Mouse (Mus musculus) kidney, adult 11 months (tissue): ENCODE results near the gene Wipf2.
A peak's percentile ranks its signal among the peaks of the same experiment; 100 is the strongest.
"Not testable (repeated sequence)": the region's sequence is repeated elsewhere in the genome, so short reads cannot be mapped to it uniquely, and the experiment has no call there.

Experiments used
- DNase-seq: peaks from one replicate; pipeline ENCODE4 v3.0.0; 2022

The Wipf2 gene

GRCm38 (mm10) chr11:98933151-98933550, 69.7 kb downstream of the Wipf2 start:
- peak; percentile 74 for DNase-seq

DNA sequence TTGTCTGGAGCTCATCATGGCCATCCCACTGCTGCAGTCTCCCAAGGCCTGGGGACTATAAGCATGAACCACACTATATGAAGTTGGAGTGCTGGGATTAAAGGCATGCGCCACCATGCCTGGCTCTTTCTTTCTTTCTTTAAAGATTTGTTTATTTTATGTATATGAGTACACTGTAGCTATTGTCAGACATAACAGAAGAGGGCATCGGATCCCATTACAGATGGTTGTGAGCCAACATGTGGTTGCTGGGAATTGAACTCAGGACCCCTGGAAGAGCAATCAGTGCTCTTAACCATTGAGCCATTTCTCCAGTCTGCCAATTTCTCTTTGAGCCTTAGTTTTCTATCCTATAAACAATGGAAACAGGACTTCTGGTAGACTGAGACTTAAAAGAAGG, 70.4 kb downstream of the Wipf2 start:
- not testable (repeated sequence) for DNase-seq

DNA sequence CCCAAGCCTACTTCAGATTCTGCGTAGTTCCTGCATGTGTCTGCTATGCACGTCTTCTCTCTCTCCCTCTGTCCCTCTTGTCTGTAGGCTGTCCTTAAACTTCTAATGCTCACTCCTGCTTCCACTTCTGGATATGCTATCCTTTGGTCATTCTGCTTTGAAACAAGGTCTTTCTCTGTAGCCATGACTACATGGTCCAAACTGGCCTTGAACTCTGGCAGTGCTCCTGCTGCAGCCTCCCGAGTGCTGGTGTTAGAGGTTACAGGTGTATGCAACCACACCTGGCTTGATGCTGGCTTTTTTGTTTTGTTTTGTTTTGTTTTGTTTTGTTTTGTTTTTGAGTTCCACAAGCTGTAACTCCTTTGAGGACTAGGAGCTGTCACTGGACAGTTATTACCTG, 70.9 kb downstream of the Wipf2 start:
- DNase-seq = no peak

DNA sequence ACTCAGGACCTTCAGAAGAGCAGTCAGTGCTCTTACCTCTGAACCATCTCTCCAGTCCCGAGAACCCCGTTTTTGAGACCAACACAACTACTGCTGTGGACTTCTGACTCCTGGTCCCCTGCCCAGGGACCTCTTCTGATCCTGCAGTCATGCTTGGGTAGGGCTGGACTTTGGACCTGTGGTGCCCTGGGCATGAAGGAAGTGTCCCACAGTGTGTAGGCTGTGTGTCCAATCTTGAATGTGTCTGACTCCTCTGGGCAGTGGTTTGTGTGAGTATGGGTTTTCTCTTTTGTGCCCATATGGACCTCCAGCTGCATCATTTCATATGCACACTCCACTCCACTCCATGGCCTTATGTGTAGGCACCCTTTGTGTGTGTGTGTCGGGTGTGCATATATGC, 71.7 kb downstream of the Wipf2 start:
- DNase-seq = peak; percentile 92

- peak; percentile 66 for DNase-seq
Measured at GRCm38 (mm10) chr11:98936170-98936569, 72.7 kb downstream of the Wipf2 start.

DNA sequence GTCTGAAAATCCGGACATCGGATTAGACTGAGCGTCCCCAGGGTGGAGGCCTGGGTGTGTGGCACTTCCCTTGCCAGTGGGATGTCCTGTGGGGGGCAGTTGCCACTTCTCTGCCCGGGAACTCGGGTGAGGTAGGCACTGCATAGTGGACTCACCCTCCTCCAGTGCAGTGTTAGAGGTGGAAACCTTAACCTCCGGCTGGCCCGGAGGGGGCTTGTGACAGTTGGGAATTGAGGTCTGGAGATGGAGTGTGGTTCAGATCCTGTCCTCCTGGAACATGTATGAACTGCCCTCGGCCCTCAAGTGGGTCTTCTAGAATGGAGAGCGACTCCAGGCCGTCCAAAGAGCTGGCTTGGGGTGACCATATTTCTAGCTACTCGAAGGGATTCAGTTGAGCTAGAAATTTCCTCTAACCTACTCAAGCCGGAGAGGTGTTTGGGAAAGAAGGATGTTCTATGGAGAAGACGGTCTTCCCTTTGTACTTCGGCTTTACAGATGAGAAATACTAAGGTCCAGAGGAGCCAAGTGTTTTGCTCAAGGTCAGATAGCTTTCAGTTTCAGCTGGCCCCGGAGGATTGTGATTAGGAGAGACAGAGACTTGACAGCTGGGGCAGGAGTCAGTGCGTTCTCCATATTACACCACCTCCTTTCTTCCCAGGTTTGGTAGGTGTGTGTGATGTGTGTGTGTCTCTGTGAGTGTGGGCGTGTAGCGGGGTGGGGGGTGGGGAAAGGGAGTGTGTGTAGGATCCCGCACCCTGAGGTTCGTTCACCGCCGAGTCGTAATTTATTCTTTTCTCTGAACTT, 73.4 kb downstream of the Wipf2 start:
- no peak for DNase-seq

DNA sequence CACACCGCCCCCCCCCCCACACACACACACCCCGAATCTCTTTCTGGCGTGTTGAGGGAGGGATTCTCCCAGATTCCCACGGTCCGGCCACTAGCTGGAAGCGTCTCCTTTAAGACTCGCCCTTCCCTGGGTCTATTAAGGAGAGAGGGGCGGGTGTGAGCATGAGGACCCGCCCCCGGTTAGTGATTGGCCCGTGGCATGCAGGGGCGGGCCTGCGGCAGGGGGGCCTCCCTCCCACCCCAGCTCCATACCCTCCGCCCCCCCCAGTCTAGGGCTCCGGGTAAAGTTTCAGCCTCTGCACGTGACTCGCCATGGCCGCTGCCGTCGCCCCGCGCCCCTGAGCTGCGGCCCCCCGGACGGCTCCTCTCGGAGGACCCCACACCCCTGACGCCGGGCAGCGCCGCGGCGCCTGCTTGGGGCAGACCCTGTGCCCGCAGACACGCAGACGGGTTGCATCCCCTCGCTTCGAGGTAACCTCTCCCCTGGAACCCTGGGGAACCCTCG, 74.0 kb downstream of the Wipf2 start:
- peak; percentile 94 for DNase-seq

DNA sequence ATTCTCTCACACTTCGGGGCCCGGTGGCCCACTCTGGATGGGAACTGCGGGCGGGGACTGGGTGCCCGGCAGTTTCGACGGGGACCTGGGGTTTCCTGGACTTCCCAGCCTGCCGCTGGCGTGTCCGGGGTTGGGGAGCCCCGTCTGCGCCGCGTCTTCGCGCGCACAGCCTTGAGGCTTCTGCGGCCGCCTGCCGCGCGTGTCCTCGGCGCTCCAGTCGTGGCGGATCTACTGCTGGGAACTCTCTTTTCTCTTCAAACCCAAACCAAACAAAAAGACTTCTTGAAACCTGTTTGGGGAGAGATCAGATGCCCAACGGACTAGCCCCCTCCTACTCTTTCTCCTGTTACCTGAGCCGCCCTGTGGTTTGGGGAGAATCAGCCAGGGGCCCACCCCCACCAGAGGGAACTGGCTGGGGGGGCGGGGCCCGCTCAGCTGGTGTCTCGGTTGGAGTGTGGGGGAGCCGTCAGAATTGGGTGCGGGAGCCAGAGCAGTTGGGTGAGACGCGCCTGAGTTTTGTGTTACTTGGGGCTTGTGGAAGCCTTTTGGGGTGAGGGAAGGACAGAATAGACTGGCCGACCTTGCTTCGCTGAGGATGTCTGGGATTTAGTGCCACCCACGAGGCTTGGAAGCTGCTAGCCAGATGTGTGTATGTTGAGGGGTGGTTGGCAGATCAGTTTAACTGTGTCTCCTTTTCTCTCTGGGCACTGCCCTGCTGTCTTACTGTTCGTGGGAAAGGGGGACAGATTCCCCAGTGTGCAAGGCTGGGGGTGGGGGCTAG, 74.7 kb downstream of the Wipf2 start:
- peak; percentile 66 for DNase-seq

DNA sequence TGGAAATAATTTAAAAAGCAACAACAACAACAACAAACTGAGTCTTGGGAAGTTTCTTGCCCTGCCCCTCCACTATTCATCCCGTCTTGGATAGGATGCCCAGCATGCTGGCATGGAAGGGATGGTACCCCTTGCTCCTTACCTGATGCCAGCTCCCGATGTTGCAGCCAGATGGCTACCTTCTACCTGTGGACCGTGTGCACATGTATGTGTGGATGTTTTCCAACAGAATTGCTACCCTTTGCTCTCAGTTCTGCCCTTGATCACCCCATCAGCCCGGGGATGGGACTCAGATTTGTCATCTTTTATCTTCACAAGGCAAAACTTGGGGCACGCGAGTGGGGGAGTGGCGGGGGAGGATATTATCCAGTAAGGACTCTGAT, 75.3 kb downstream of the Wipf2 start:
- DNase-seq = no peak

GRCm38 (mm10) chr11:98939084-98939952, 75.9 kb downstream of the Wipf2 start:
- peak; percentile 30 for DNase-seq

GRCm38 (mm10) chr11:98939953-98940641, 76.7 kb downstream of the Wipf2 start:
- no peak for DNase-seq

GRCm38 (mm10) chr11:98940776-98941175, 77.3 kb downstream of the Wipf2 start:
- no peak for DNase-seq

DNA sequence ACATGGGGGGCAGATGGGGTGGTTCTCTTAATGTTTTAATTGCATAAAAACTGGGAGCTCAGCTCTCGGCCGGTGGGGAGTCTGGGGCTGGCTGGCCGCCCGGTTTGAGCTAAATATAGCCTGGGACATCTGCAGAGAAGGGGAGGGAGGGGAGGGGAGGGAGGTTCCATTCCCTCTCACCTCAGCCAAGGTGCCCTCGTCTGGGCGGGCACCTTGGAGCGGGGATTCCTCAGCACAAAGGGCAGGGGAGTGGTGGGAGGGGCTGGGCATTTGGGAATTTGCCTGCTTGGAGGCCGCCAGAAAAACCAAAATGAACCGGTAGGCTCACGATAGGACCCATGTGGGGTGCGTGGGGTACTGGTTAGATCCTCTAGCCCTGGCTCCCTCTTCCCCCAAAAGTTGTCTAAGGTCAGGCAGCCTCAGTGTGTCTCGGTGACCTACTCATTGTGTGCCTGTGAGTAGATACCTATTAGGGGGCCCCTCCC, 77.9 kb downstream of the Wipf2 start:
- DNase-seq = peak; percentile 83

DNA sequence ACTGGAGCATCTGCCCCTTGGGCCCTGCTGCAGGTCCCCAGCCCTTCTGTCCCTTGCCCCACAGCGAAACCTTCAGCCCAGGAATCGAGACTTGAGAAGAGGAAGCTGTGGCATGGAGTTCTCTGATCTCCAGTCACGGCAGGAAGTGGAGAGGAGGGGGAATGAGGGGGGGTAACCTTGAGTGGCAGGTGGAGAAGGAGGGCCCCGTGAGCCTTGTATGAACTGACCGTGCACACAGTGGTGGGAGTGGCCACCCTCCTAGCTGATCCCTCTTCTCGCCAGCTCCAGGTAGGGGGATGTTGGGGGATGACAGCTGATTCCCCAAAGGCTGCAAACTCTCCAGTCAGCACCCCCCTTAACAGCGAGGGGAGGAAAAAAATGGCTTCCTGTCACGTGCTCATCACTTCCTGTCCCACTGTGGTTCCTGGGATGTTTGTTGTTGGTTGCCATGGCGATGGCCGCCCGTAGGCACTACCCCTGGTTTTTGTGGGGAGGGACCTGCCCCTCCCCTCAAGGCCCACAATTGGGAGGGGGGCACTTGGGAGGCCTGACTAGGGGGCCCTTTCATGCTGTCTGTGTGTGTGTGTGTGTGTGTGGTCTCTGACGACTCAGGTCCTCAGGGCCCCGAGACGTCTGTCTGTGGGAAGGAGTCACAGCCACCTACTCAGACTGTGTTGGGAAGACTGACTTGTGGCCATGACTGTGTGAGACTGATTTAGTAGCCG, 78.5 kb downstream of the Wipf2 start:
- DNase-seq = peak; percentile 86

- no peak for DNase-seq
Measured at GRCm38 (mm10) chr11:98942555-98942922, 79.1 kb downstream of the Wipf2 start.

DNA sequence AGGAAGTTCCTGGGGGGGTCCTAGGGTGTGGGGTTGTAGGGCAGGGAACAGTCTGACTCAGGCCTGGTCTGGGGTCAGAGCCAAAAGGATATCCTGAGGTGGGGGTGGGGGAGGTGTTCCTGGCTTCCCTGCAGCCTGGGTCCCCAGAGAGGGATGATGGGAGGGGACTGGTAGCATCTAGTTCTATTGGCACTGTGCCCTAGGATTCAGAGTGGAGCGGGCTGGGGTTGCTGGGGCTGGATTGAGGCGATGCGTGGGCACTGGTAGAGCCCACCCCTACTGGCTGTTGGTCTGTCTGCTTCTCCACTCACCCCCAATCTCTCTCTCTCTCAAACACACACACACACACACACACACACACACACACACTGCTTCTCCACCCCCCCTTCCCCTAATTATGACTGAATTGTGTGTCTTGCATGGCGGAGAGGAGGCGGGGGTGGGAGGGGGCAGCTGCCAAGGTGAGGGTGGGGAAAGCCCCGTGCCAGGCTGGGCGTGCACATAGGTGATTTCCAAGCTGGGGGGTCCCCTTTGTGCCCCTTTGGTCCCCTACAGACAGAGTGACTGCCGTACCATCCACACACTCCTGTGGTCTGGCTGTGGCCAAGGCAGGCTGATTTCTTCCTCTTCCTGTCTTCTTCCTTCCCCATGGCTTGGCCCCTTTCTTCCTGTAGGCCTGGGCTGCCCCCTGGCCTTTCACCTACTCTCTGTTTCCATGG, 79.6 kb downstream of the Wipf2 start:
- peak; percentile 76 for DNase-seq

- DNase-seq = no peak
Measured at GRCm38 (mm10) chr11:98943741-98944461, 80.5 kb downstream of the Wipf2 start.

DNA sequence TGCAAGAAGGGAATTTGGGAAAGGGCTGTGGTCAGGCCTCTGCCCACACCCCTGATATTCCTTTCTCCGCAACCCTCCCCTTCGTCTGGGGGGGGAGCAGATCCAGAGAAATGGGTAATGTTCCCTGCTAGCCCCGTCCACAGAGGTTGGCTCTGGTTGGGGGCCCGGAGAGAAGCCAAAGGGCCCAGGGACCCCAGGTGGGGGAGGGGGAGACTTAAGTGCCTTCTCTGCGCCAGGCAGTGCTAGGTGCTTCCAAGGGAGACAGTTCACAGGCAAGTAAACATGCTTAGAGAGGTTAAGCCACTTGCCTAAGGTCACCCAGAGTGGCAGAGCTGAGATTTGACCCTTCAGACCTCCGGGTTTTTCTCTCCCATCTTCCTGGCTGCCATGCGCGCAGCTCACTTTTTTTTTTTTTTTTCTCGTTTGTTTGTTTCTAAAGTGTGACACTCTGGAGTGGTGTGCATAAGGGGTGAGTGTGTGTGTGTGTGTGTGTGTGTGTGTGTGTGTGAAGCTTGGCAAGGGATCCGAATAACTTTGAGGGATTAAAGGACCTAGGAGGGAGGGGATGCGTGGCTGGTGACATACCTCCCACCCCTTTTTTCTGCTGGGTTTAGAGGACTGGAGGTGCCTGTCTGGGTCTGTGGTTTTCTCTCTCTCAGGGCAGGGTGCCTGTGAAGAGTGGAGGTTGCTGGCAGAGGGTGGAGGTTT, 81.6 kb downstream of the Wipf2 start:
- no peak for DNase-seq

DNA sequence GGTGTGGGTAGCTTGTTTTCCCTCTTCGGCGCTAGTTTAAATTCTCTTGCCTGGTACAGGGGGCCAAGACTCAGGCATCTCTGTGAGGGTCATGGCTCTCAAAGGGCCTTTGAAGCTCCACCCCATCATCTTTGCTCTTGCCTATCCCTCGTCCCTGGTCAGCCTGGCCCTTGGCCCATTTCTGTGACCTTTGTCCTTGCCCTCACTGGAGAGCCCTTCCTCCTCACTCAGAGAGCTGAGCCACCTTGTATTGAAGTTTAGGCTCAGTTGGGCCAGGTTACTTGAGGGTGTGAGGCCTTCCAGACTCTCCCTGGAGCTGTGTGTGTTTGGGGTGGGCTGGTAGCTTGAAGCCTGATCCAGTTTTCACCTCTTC, 82.2 kb downstream of the Wipf2 start:
- peak; percentile 94 for DNase-seq
